Mouse (Mus musculus) c-Kit-positive CD71-positive TER-119-negative erythroid progenitor cells, embryonic 14.5 days (primary cell): Measurements from ENCODE around the gene Grasp.

ENCODE experiments used
- DNase-seq: peaks from one replicate; pipeline ENCODE4 v3.0.0-alpha.2; 2013; ENCODE audit warnings: low read depth

Grasp gene

GRCm38 (mm10) chr15:101274380-101274779, 50.4 kb downstream of the Grasp start:
- DNase-seq, result no peak

GRCm38 (mm10) chr15:101277351-101277899, 53.4 kb downstream of the Grasp start:
- DNase-seq, result no peak

- no peak for DNase-seq
Observed at GRCm38 (mm10) chr15:101278589-101278988, 54.6 kb downstream of the Grasp start.

- DNase-seq, result no peak
Observed at GRCm38 (mm10) chr15:101279430-101279999, 55.5 kb downstream of the Grasp start.
